Mouse (Mus musculus) heart, embryonic 16.5 days (tissue): Measurements from ENCODE around the gene Magi1. TPM values are rescaled to one million over a fixed set of nuclear protein-coding genes. Genes with fewer than 3 reads are reported as not detected.

Source experiments
- ATAC-seq: fragments of 200-750 bp; cut with Nextera tagmentation; replicated peaks from 2 replicates; pipeline ENCODE4 v1.8.0; 2017; ENCODE audit warnings: moderate number of reproducible peaks; ENCODE audit not compliant: insufficient read depth, low FRiP score; ENCODE audit errors: extremely low read depth
- H3K27ac ChIP-seq: fragments of 300-500 bp; sonication (generic); 2 replicates; pipeline ENCODE4 v1.5.1; 2014; ENCODE audit warnings: mild to moderate bottlenecking, low read length, control low read depth, moderate library complexity
- H3K27me3 ChIP-seq: fragments of 300-500 bp; sonication (generic); 2 replicates; pipeline ENCODE4 v1.6.1; 2014; ENCODE audit warnings: low read length, mixed read lengths; ENCODE audit not compliant: control insufficient read depth, insufficient read depth
- H3K36me3 ChIP-seq: fragments of 300-500 bp; sonication (generic); 2 replicates; pipeline ENCODE4 v1.6.1; 2014; ENCODE audit not compliant: control insufficient read depth, insufficient read depth
- H3K4me1 ChIP-seq: fragments of 300-500 bp; sonication (generic); 2 replicates; pipeline ENCODE4 v1.6.1; 2014; ENCODE audit warnings: low read length, mixed read lengths; ENCODE audit not compliant: control insufficient read depth, insufficient read depth
- H3K4me2 ChIP-seq: fragments of 300-500 bp; sonication (generic); 2 replicates; pipeline ENCODE4 v1.6.1; 2014; ENCODE audit warnings: low read depth, mild to moderate bottlenecking, control low read depth, low read length
- H3K4me3 ChIP-seq: fragments of 300-500 bp; sonication (generic); 2 replicates; pipeline ENCODE4 v1.5.1; 2014; ENCODE audit warnings: mild to moderate bottlenecking, control low read depth, low read length
- H3K9ac ChIP-seq: fragments of 300-500 bp; sonication (generic); 2 replicates; pipeline ENCODE4 v1.6.1; 2014; ENCODE audit warnings: low read length, control low read depth
- H3K9me3 ChIP-seq: fragments of 300-500 bp; sonication (generic); replicated peaks from 2 replicates; pipeline ENCODE4 v1.6.1; 2016; ENCODE audit warnings: low read length; ENCODE audit not compliant: control insufficient read depth
- WGBS: fragments of 180-500 bp; shearing (Covaris S2); extraction: QIAGEN DNeasy Blood & Tissue Kit; methylation state at CpG from one replicate; pipeline ENCODE4 v1.1.7; 2014; 5-methylcytosine and 5-hydroxymethylcytosine counted together
- polyA plus RNA-seq: library from polyadenylated mRNA; unstranded; fragments of >200 nt; fragmentation: Nextera tagmentation; extraction: Ambion mirVana; gene quantifications from 2 replicates; pipeline ENCODE4 v1.2.1, GENCODE M21; 2015

The Magi1 gene
- polyA plus RNA-seq, 1 experiment from 2014 or later, result 6.3 TPM

- 68% methylated on average over 5 of the region's 5 CpGs for WGBS
- Histone ChIP-seq H3K27me3 (no peaks in the 10 kb centered on the region), H3K9ac (no peak overlapping the region), H3K4me2 (no peak overlapping the region), H3K4me1 (peaks cover 34% of the 10 kb centered on the region), H3K4me3 (no peak overlapping the region), H3K36me3 (no peaks in the 10 kb centered on the region), H3K27ac (no peak overlapping the region), H3K9me3 (no peaks in the 10 kb centered on the region)
- ATAC-seq, result no peak
Observed at GRCm38 (mm10) chr6:94130389-94130788, 153.3 kb downstream of the Magi1 start.

DNA sequence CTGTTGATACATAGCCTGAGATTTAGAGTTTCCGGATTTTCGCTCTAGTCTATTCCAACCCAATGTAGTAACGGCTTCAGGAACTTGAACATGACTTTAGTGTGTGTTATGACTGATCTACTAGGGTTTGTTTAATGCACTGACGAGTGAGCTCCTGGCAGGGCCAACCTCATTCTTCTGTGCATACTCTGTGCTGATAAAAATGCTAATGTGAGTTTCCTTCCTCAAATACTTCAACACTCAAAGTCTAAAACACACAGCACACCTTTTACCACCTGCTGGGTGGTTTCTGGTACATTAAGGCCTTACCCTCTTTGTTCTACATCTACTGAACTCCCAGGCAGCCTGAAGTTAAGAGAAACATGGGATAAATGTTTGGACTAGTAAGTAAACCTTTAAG lies 157.0 kb downstream of the Magi1 start:
- ATAC-seq, result no peak
- Histone ChIP-seq H3K4me3 (no peak overlapping the region), H3K9me3 (no peaks in the 10 kb centered on the region), H3K4me1 (peaks cover 36% of the 10 kb centered on the region), H3K36me3 (no peaks in the 10 kb centered on the region), H3K27me3 (no peaks in the 10 kb centered on the region), H3K27ac (no peak overlapping the region), H3K4me2 (no peak overlapping the region), H3K9ac (no peak overlapping the region)
- 58% methylated on average over 4 of the region's 4 CpGs for WGBS

GRCm38 (mm10) chr6:94125144-94125543 lies 158.6 kb downstream of the Magi1 start:
- Histone ChIP-seq H3K27me3 (no peaks in the 10 kb centered on the region), H3K4me1 (peaks cover 35% of the 10 kb centered on the region), H3K4me3 (no peak overlapping the region), H3K27ac (no peak overlapping the region), H3K9ac (no peak overlapping the region), H3K36me3 (no peaks in the 10 kb centered on the region), H3K4me2 (no peak overlapping the region), H3K9me3 (no peaks in the 10 kb centered on the region)
- 35% methylated on average over 6 of the region's 6 CpGs for WGBS
- no peak for ATAC-seq

DNA sequence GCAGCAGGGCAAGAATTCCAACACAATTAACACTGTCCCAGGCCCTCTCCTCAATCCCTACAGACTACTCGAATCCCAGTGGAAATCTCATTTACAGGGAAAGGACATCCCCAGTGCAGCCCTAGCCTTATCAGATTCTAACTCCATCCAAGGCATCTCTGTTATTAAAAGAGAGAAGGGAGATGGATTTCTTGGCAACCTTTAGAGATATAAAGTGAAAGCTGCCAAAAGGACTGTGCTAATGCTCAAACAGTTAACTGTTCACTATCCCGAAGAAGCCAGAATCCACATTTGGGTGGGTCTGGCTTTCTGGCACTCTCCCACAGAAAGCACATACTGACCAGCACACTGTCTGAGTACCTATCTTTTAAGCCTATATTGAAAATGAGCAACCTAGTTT lies 159.4 kb downstream of the Magi1 start:
- Histone ChIP-seq H3K27me3 (no peaks in the 10 kb centered on the region), H3K4me2 (no peak overlapping the region), H3K27ac (no peak overlapping the region), H3K4me3 (no peak overlapping the region), H3K9ac (no peak overlapping the region), H3K36me3 (no peaks in the 10 kb centered on the region), H3K4me1 (peaks cover 35% of the 10 kb centered on the region), H3K9me3 (no peaks in the 10 kb centered on the region)
- WGBS, result 35% methylated on average over 2 of the region's 2 CpGs
- ATAC-seq, result no peak

- no peak overlapping the region for H3K4me2 ChIP-seq
- no peak overlapping the region for H3K4me3 ChIP-seq
- peaks cover 20% of the 10 kb centered on the region for H3K4me1 ChIP-seq
- no peak for ATAC-seq
- no peaks in the 10 kb centered on the region for H3K36me3 ChIP-seq
- H3K9ac ChIP-seq, result no peak overlapping the region
- no peaks in the 10 kb centered on the region; the same call in 1 of the 2 replicates for H3K9me3 ChIP-seq
- H3K27ac ChIP-seq, result no peak overlapping the region
- WGBS, result 70% methylated on average over 8 of the region's 8 CpGs
- H3K27me3 ChIP-seq, result no peaks in the 10 kb centered on the region
Observed at GRCm38 (mm10) chr6:94122566-94123150, 161.1 kb downstream of the Magi1 start.

DNA sequence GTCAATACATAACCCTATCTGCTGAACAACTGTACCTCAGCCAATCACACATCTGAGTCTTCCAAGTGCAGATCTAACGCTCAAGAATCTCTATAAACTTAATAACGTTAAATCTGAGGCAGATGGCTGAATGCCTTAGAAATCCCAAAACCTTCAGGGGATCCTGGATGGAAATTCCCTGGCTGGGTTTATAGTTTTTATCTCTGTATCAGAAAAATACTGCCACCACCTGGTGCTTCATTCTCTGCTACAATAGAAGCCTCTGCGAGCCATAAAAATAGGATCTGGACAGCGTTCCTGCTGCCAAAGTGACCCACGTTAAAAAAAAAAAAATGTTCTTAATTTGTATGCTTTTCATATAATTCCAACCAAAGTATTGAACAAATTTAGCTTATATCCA lies 162.2 kb downstream of the Magi1 start:
- ATAC-seq, result no peak
- 45% methylated on average over 5 of the region's 5 CpGs for WGBS

DNA sequence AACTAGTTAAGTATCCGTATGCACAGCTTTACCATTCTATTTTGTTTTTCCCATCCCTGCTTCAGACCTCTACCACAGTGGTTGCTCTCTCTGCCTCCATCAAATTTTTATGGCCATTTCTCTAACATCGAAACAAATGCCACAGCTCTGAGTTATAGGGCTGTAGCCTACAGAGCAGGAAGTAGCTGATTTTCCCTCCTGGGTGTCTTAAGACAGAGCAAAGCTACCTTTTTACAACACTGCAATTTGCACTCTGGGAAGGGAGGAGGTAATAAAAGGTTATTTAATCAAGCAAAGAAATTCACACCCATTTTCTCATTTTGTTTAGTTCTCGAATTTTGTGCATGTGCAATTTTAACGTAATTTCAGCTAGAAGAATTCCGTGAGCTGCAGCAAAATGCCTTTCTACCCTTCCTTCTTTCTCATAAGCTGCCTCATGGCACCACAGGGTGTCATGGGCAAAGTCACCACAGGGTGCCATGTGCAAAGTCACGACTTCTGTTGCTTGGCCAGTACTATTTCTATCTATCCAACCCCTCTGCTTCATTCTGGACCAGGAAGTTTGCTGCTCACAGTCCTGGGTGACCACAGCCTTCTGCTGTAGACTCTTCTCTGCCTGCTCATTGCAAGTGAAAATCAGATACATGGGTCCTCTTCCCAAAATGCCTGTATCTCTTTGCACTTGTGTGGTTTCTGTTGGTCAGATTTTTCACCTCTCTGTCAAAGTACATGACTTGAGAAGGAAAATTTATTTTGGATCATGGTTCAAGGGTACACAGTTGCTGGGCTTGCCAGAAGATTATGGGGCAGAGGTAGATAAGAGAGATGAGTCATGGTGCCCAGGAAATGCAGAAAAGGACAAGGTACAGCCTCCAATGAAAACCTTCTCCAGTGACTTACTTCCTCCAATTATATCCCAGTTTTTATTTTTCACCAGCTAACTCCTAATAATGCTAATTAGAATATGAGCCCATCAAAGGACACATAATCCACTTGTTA lies 167.0 kb downstream of the Magi1 start:
- no peak overlapping the region for H3K4me2 ChIP-seq
- H3K4me1 ChIP-seq, result peaks cover 3% of the 10 kb centered on the region
- H3K36me3 ChIP-seq, result no peaks in the 10 kb centered on the region
- no peak overlapping the region for H3K4me3 ChIP-seq
- no peak for ATAC-seq
- WGBS, result 90% methylated on average over 6 of the region's 6 CpGs
- no peak overlapping the region for H3K9ac ChIP-seq
- H3K27ac ChIP-seq, result no peak overlapping the region
- H3K27me3 ChIP-seq, result no peaks in the 10 kb centered on the region
- no peaks in the 10 kb centered on the region; the same call in 1 of the 2 replicates for H3K9me3 ChIP-seq

More for the DNA sequence above, 162.2 kb downstream of the Magi1 start:
- no peak overlapping the region for H3K9ac ChIP-seq
- H3K4me2 ChIP-seq, result no peak overlapping the region
- no peaks in the 10 kb centered on the region; the same call in 1 of the 2 replicates for H3K9me3 ChIP-seq
- H3K27me3 ChIP-seq, result no peaks in the 10 kb centered on the region
- peaks cover 9% of the 10 kb centered on the region for H3K4me1 ChIP-seq
- H3K36me3 ChIP-seq, result no peaks in the 10 kb centered on the region
- H3K27ac ChIP-seq, result no peak overlapping the region
- no peak overlapping the region for H3K4me3 ChIP-seq

- H3K9ac ChIP-seq, result no peak overlapping the region
- no peaks in the 10 kb centered on the region for H3K9me3 ChIP-seq
- H3K4me2 ChIP-seq, result no peak overlapping the region
- no peaks in the 10 kb centered on the region for H3K4me1 ChIP-seq
- H3K36me3 ChIP-seq, result no peaks in the 10 kb centered on the region
- no peak overlapping the region for H3K4me3 ChIP-seq
- no peak overlapping the region for H3K27ac ChIP-seq
- ATAC-seq, result no peak
- H3K27me3 ChIP-seq, result no peaks in the 10 kb centered on the region
Observed at GRCm38 (mm10) chr6:94111833-94112232, 171.9 kb downstream of the Magi1 start.
